Mouse (Mus musculus): ENCODE measurements at regions not wholly inside any gene's neighbourhood (a gene's known extent, or its start where the extent isn't known, plus 50 kb on each side); places are given as distances from the start of the nearest gene placed in this dataset.

- DNase-seq (ENCODE audit: low spot score), result no peak
Observed at GRCm38 (mm10) chrX:158920217-158920616, 289.9 kb upstream of the Rps6ka3 start.

- no peak for DNase-seq (ENCODE audit: low spot score)
Observed at GRCm38 (mm10) chrX:158921424-158921823, 288.7 kb upstream of the Rps6ka3 start.

- DNase-seq (ENCODE audit: low spot score), result peak; percentile 62
Observed at GRCm38 (mm10) chrX:158921838-158922450, 288.2 kb upstream of the Rps6ka3 start.

- DNase-seq (ENCODE audit: low spot score), result no peak
Observed at GRCm38 (mm10) chrX:158923081-158923561, 287.0 kb upstream of the Rps6ka3 start.

- no peak for DNase-seq (ENCODE audit: low spot score)
Observed at GRCm38 (mm10) chrX:158923657-158924489, 286.2 kb upstream of the Rps6ka3 start.

GRCm38 (mm10) chrX:158924490-158925398 lies 285.4 kb upstream of the Rps6ka3 start:
- no peak for DNase-seq (ENCODE audit: low spot score)

- DNase-seq (ENCODE audit: low spot score), result no peak
Observed at GRCm38 (mm10) chrX:158931864-158932263, 278.2 kb upstream of the Rps6ka3 start.

GRCm38 (mm10) chrX:158947191-158947590 lies 262.9 kb upstream of the Rps6ka3 start:
- DNase-seq (ENCODE audit: low spot score), result no peak

- DNase-seq (ENCODE audit: low spot score), result no peak
Observed at GRCm38 (mm10) chrX:158971726-158972125, 238.4 kb upstream of the Rps6ka3 start.

- no peak for DNase-seq (ENCODE audit: low spot score)
Observed at GRCm38 (mm10) chrX:158976648-158977047, 233.5 kb upstream of the Rps6ka3 start.

GRCm38 (mm10) chrX:158984721-158985120 lies 225.4 kb upstream of the Rps6ka3 start:
- no peak for DNase-seq (ENCODE audit: low spot score)

- DNase-seq (ENCODE audit: low spot score), result no peak
Observed at GRCm38 (mm10) chrX:158987676-158988075, 222.4 kb upstream of the Rps6ka3 start.

- DNase-seq (ENCODE audit: low spot score), result no peak
Observed at GRCm38 (mm10) chrX:159018955-159019354, 191.2 kb upstream of the Rps6ka3 start.

- DNase-seq (ENCODE audit: low spot score), result no peak
Observed at GRCm38 (mm10) chrX:159026311-159026710, 183.8 kb upstream of the Rps6ka3 start.

- no peak for DNase-seq (ENCODE audit: low spot score)
Observed at GRCm38 (mm10) chrX:159031927-159032326, 178.2 kb upstream of the Rps6ka3 start.

GRCm38 (mm10) chrX:159043432-159043831 lies 166.7 kb upstream of the Rps6ka3 start:
- DNase-seq (ENCODE audit: low spot score), result peak; percentile 66

- no peak for DNase-seq (ENCODE audit: low spot score)
Observed at GRCm38 (mm10) chrX:159047876-159048275, 162.2 kb upstream of the Rps6ka3 start.

GRCm38 (mm10) chrX:159055689-159056461 lies 154.2 kb upstream of the Rps6ka3 start:
- no peak for DNase-seq (ENCODE audit: low spot score)

- no peak for DNase-seq (ENCODE audit: low spot score)
Observed at GRCm38 (mm10) chrX:159056462-159056805, 153.7 kb upstream of the Rps6ka3 start.

- DNase-seq (ENCODE audit: low spot score), result no peak
Observed at GRCm38 (mm10) chrX:159058931-159059330, 151.2 kb upstream of the Rps6ka3 start.

GRCm38 (mm10) chrX:159061322-159061721 lies 148.8 kb upstream of the Rps6ka3 start:
- no peak for DNase-seq (ENCODE audit: low spot score)

- DNase-seq (ENCODE audit: low spot score), result no peak
Observed at GRCm38 (mm10) chrX:159066212-159066611, 143.9 kb upstream of the Rps6ka3 start.
